Mouse (Mus musculus) G1E (cell line): ENCODE measurements around the gene Agbl4. TPM values are rescaled to one million over a fixed set of nuclear protein-coding genes. Genes with fewer than 3 reads are reported as not detected.

Experiments used
- ATAC-seq: 2 replicates; pipeline ENCODE4 v1.8.0; 2016; ENCODE audit warnings: mild to moderate bottlenecking; ENCODE audit not compliant: insufficient number of reproducible peaks, poor library complexity, low FRiP score, severe bottlenecking; ENCODE audit errors: extremely low read depth
- DNase-seq: peaks from one replicate; pipeline ENCODE4 v3.0.0; 2012; ENCODE audit warnings: low spot score
- H3K27me3 ChIP-seq: 2 replicates; pipeline ENCODE4 v1.6.1; 2012; ENCODE audit warnings: mild to moderate bottlenecking, low read length, inconsistent platforms; ENCODE audit not compliant: insufficient read depth
- H3K36me3 ChIP-seq: replicated peaks from 2 replicates; pipeline ENCODE3; 2012; ENCODE audit warnings: mild to moderate bottlenecking, inconsistent platforms
- H3K4me1 ChIP-seq: 2 replicates; pipeline ENCODE4 v1.6.1; 2012; ENCODE audit warnings: low read depth, low read length, inconsistent platforms, mixed read lengths; ENCODE audit not compliant: insufficient read depth
- H3K4me3 ChIP-seq: 2 replicates; pipeline ENCODE4 v1.5.1; 2012; ENCODE audit warnings: low read depth, mild to moderate bottlenecking, inconsistent platforms, low read length, moderate library complexity, mixed read lengths
- H3K9me3 ChIP-seq: replicated peaks from 2 replicates; pipeline ENCODE4 v1.6.1; 2012; ENCODE audit warnings: inconsistent platforms
- CTCF ChIP-seq: IDR thresholded peaks from 2 replicates; pipeline ENCODE4 v1.5.1; 2012; ENCODE audit warnings: low read depth, low read length, inconsistent platforms, mixed read lengths
- GATA1 ChIP-seq: IDR thresholded peaks from 2 replicates; pipeline ENCODE4 v1.6.1; 2012; ENCODE audit warnings: borderline replicate concordance, low read length, inconsistent platforms, mixed read lengths
- GATA2 ChIP-seq: IDR thresholded peaks from 2 replicates; pipeline ENCODE4 v1.6.1; 2012; ENCODE audit warnings: low read depth, low read length, inconsistent platforms, borderline replicate concordance
- POLR2AphosphoS5 ChIP-seq: IDR thresholded peaks from 2 replicates; pipeline ENCODE4 v1.6.1; 2012; ENCODE audit warnings: low read depth, low read length, inconsistent platforms; ENCODE audit not compliant: insufficient replicate concordance
- TAL1 ChIP-seq: conservative IDR thresholded peaks from 2 replicates; pipeline ENCODE4 v1.6.1; 2012; ENCODE audit warnings: low read depth, low read length, inconsistent platforms, mixed read lengths
- polyA plus RNA-seq: library from polyadenylated mRNA; stranded (reverse); fragments of >175 nt; gene quantifications from 2 replicates; pipeline ENCODE4 v1.2.3, GENCODE M21; 2012
- total RNA-seq, 2 experiments: library from RNA; stranded (forward) in 1 of 2; stranded (reverse) in 1 of 2; fragments of 200-1000 nt in 1 of 2; fragments of >200 nt in 1 of 2; fragmentation: Nextera tagmentation in 1 of 2; gene quantifications; 2 replicates each; pipeline ENCODE4 v1.2.3; 2014 to 2017

Agbl4 gene
- total and polyA plus RNA-seq, 3 experiments: 0.55 TPM; not detected in 2

DNA sequence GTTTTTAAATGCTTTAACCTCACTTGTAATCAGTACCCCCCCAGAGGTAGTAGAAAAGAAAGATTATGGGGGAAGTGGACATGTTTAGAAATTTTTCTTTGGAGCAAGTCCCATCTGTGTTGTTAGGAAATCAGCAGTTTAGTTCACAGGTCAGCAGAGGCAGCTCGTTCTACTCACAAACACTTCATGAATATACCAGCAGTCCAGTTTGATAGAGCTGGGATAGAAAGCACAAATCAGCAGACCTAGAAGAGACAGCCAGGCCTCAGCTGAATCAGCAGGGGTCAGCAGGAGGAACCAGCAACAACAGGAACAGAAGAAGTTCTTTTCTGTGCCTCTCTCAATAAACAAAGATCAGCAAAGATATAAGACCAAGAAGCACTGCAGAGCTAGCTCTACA is 435.3 kb downstream of the Agbl4 start:
- Histone ChIP-seq H3K4me3 (no peak overlapping the region), H3K27me3 (no peaks in the 10 kb centered on the region), H3K9me3 (no peaks in the 10 kb centered on the region), H3K36me3 (no peaks in the 10 kb centered on the region), H3K4me1 (no peaks in the 10 kb centered on the region)
- ATAC-seq (no peak), DNase-seq (no peak)
- TF ChIP-seq POLR2AphosphoS5 (no peak), GATA2 (no peak), TAL1 (no peak), CTCF (no peak), GATA1 (no peak)

DNA sequence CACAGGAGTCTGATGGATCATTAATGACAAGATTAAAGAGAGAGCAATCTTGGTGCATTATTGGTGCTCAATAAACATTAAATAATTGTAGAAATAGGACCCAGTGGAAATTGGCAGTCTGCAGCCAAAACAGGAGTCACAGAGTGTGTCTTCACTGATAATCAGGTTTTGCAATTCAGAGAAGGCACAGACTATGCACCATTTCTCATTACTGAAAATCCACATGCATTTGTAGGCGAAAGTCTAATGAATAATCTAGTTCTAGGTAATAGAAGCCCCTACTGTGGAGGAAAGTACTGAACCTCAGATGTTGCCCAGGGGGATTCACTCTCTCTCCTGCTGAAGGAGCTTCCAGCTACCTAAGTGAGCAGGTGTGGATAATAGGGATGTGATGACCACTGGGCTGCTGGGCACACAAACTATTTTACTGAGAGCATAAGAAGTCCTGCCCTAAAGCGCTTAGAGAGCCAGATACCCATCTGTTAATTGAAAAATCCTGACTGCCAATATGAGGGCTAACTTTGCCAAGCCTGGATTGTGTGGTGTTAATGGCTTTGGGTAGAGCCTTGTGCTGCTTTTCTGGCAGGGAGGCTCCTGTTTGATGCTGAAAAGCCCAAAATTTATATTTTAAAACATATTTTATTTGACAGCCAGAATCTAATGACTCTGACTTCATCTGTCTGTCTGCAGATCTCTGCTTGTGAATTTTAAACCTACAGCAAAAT is 482.4 kb downstream of the Agbl4 start:
- H3K4me3 ChIP-seq: no peak overlapping the region
- H3K27me3 ChIP-seq: no peaks in the 10 kb centered on the region
- no peaks in the 10 kb centered on the region for H3K4me1 ChIP-seq
- ATAC-seq (no peak), DNase-seq (no peak)
- no peaks in the 10 kb centered on the region for H3K36me3 ChIP-seq
- no peaks in the 10 kb centered on the region for H3K9me3 ChIP-seq
- no peak for TF ChIP-seq GATA2

DNA sequence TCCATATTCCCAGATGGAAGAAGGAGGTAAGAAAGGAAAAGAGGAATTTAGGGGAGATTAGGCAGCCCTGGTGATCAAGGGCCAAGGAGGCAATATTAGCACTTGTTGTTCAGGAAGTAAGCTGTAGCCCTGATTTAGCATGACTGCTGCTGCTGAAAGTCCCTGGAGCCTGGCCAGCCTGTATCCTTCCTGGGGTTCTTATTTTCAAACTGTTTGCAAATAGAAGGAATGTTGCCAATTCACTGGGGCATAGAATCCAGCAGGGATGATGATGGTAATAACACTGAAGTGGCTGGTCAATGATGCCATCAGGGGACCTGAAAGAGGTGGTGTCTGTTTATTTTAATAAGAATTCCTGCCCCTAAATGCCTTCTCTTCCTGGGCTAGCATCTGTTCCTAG is 518.6 kb downstream of the Agbl4 start:
- no peaks in the 10 kb centered on the region for H3K36me3 ChIP-seq
- H3K27me3 ChIP-seq: no peaks in the 10 kb centered on the region
- H3K4me3 ChIP-seq: no peak overlapping the region
- TF ChIP-seq GATA2: no peak
- no peak for TF ChIP-seq CTCF
- TF ChIP-seq GATA1: no peak
- no peak for TF ChIP-seq TAL1
- TF ChIP-seq POLR2AphosphoS5: no peak
- DNase-seq (no peak), ATAC-seq (no peak)
- no peaks in the 10 kb centered on the region for H3K4me1 ChIP-seq
- peaks cover 4% of the 10 kb centered on the region; the same call in 1 of the 2 replicates for H3K9me3 ChIP-seq

DNA sequence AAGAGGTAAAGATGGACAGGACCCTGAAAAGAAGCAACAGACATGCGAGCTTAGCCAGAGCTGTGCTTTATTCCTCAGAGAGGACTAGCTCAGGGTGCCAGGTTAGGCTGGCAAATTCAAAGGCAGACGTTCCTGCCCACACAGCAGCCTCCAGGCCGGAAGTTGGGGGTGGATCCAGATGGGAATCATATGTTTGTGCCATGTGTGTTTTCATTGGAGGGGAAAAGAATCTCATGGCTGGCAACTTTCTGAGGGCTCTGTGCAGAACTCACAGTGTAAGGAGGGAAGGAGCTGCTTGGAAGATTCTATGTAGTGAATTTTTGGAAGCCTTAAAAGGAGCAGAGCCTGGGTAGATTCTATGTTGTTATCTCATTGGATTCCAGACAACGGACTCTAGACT is 519.1 kb downstream of the Agbl4 start:
- Histone ChIP-seq H3K36me3 (no peaks in the 10 kb centered on the region), H3K27me3 (no peaks in the 10 kb centered on the region), H3K4me1 (no peaks in the 10 kb centered on the region), H3K4me3 (no peak overlapping the region), H3K9me3 (peaks cover 4% of the 10 kb centered on the region; the same call in 1 of the 2 replicates)
- no peak for ATAC-seq
- no peak for DNase-seq
- TF ChIP-seq CTCF (no peak), GATA2 (no peak), GATA1 (no peak), TAL1 (no peak), POLR2AphosphoS5 (no peak)

DNA sequence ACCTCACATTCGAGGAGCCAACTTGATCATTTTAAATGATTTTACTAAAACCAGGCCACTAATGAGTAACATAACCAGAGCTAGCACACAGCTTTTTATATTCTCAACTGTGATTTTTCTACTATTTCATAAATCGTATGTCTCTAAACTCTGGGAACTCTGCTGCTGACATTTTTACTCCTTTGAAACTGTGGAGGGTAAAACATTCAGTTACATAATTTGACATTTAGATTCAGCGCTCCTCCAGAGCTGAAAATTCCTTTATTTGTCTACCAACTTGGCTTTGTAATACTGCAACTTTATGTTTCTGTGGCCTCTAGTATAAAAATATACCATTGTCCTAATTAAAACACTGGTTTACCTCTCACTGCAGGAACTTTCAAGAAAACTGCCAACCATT is 523.6 kb downstream of the Agbl4 start:
- TF ChIP-seq GATA1: no peak
- no peak for TF ChIP-seq POLR2AphosphoS5
- TF ChIP-seq CTCF: no peak
- TF ChIP-seq GATA2: no peak
- TF ChIP-seq TAL1: no peak
- DNase-seq (no peak), ATAC-seq (no peak)
- Histone ChIP-seq H3K9me3 (no peaks in the 10 kb centered on the region), H3K4me3 (no peak overlapping the region), H3K4me1 (no peaks in the 10 kb centered on the region), H3K27me3 (no peaks in the 10 kb centered on the region), H3K36me3 (no peaks in the 10 kb centered on the region)

DNA sequence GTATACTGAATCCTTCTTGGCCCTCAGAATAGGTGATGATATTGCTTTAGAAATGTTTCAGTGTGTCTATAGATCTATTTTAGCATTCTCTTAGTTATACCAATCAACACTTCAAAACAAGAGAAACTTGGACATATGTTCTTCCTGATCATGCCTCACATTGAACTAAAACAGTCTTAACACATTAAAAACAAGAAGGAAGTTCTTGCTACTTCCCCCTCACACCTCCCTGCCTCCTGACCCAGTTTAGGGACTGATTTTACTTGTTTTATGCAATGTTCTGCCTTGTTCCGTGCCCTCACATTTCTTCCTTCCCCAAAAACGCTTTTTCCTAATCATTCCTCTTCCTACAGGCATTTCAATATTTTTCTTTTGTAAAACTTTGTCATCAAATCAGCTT is 604.2 kb downstream of the Agbl4 start:
- H3K4me1 ChIP-seq: no peaks in the 10 kb centered on the region
- DNase-seq (no peak), ATAC-seq (no peak)
- no peak overlapping the region for H3K4me3 ChIP-seq
- no peaks in the 10 kb centered on the region for H3K36me3 ChIP-seq
- no peaks in the 10 kb centered on the region for H3K27me3 ChIP-seq
- H3K9me3 ChIP-seq: no peaks in the 10 kb centered on the region
- no peak for TF ChIP-seq CTCF
- no peak for TF ChIP-seq TAL1
- no peak for TF ChIP-seq GATA1
- no peak for TF ChIP-seq GATA2
- no peak for TF ChIP-seq POLR2AphosphoS5
